Mouse (Mus musculus) cerebellum, adult 11-12 months (tissue): ENCODE results near the gene Trpc5.

Experiments used
- DNase-seq: peaks from one replicate; pipeline ENCODE4 v3.0.0; 2022

The Trpc5 gene

GRCm38 (mm10) chrX:144335332-144336015 is 352.5 kb downstream of the Trpc5 start:
- no peak for DNase-seq
